Mouse (Mus musculus): ENCODE data around the gene Wasf2. TPM values are rescaled to one million over a fixed set of nuclear protein-coding genes. Genes with fewer than 3 reads are reported as not detected.
A peak's percentile ranks its signal among the peaks of the same experiment; 100 is the strongest.

The Wasf2 gene
- total RNA-seq, 2 experiments from 2014 or later: 37.3 to 109 TPM

DNA sequence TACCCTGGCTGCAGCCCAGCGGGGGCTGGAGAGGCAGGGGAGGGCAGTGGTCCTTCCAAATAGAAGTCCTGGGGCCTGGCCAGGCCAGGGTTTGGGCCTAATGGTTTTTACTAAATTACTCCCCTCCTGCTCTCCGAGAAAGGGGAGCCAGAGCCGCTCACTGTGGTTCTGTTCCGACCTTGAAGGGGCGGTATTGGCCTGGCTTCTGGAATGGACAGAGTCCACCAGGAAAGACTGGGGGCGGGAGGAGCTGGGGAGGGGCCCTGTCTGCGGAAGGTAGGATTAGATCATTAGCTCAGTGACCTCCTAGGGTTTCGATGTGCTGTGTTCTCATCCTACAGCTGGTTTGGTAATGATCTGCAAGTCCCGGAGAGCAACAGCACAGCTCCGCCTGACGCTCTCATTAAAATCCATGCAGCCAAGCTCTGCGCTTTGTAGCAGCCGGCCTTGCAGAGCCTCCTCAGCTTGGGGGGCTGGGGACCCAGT, 67.5 kb downstream of the Wasf2 start:
- ATAC-seq (replicated peaks; ENCODE audit: poor library complexity, severe bottlenecking): no peak

DNA sequence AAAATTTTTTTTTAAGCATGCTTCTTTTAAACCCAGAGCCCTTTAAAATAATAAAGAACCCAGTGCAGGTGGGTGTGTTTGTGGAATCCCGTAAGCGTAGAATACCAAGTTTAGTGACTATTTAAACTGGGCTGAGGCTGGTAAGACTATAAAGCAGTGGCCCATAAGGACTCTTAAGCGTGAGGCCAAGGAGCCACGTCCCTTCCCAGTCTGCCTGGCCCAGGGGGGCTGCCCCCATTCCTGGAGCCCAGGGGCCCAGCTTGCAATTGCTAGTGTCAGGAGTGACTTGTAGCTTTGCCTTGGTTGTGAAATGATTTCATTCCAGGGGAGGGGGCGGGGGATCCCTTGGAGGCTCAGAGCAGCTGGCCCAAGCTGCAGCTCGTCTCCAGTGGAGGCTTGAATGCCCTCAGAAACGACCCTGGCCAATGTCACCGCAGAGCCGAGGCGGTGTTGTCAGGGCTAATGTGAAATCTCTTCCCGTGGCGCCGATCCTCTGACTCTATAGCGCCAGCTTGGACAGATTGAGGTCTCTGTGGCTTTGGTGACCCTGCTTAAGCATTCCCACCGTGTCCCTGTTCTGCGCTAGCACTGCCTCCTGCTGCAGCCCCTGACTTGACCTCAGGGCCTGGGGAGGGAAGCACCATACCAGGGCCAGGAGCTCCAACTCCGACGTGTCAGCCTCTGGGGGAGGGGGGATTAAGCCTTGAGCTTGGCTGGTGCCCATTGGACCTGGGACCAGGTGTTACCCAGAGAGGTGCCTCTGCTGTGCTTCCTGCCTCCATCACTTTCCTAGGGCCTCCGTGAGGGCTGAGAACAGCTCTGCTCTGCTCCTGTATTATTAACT, 68.3 kb downstream of the Wasf2 start:
- no peak for ATAC-seq (replicated peaks; ENCODE audit: poor library complexity, severe bottlenecking)

DNA sequence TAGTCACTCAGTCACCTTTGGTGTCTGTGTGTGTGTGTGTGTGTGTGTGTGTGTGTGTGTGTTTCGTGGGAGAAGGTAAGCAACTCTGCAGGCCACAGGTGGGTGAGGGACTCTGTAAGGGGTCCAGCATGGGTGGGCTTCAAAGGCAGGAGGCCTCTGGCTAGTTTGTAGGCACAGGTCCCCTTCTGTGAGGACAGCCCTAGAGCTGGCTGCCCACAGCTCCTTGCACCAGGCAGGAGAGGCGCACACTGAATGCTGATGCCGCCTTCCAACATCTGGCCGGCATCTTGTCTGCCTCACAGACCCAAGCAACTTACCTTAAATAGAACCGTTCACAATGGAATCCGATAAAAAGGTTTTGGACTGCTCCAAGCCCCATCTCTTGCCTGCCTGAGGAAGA, 69.4 kb downstream of the Wasf2 start:
- no peak for ATAC-seq (replicated peaks; ENCODE audit: poor library complexity, severe bottlenecking)

- no peak for ATAC-seq (replicated peaks; ENCODE audit: poor library complexity, severe bottlenecking)
Measured at GRCm38 (mm10) chr4:133200343-133200742, 70.0 kb downstream of the Wasf2 start.

- 0 out of 2 replicates have a peak, but pooled peaks have one; percentile 28 for ATAC-seq (replicated peaks; ENCODE audit: poor library complexity, severe bottlenecking)
Measured at GRCm38 (mm10) chr4:133201006-133201771, 70.9 kb downstream of the Wasf2 start.

DNA sequence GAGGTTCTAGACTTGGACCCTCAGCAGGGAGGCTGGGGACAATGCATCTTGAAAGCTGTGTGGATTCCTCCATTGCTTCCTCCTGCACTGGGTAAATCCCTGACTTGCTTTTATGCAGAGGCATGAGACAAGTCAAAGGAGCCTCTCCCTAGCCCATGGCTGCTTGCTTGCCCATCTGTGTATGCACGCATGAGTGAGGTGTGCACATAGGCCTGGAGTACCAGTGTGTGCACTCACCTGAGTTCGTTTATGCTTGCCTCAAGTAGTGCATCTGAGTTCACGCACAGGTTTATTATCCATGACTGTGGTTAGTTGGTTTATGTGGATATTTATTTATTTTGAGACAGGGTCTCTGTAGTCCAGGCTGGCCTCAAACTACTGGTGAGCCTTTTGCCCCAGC, 71.9 kb downstream of the Wasf2 start:
- ATAC-seq (replicated peaks; ENCODE audit: poor library complexity, severe bottlenecking): no peak

DNA sequence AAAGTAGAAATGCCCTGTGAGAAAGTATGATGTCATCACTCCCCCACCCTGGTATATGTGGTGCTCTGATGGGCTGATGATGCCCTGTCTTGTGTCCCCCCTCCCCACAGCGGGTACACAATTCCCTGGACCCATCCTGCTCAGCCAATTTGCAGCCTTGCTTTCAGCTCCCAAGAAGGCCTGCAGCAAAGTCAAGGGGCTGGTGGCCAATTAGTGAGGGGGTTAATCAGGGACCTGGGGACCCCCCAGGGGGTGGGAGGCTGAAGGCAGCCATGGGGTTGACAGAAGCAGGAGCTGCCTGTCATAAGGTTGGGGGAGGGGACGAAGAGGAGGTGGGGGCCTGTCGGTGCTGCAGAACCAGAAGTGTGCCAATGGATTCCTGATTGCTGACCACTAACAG, 73.3 kb downstream of the Wasf2 start:
- ATAC-seq (replicated peaks; ENCODE audit: poor library complexity, severe bottlenecking): no peak

DNA sequence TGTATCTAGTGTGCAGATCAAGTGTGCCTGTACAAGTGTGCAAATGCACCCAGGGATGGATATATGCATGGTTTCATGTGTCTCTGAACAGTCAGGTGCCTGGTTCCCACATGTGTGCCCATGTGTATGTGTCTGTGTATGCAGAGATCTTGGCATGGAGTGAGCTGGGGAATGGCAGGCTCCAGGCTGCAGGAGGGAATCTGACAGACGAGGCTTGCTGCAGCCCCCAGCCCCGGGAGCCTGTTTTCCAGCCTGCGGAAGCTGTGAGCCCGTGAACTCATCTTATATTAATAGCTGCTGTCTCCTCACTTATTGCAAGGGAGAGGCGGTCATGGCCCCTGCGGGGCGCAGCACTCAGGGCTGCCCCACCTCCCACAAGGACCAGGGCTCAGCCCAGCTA, 74.1 kb downstream of the Wasf2 start:
- no peak for ATAC-seq (replicated peaks; ENCODE audit: poor library complexity, severe bottlenecking)

- ATAC-seq (replicated peaks; ENCODE audit: poor library complexity, severe bottlenecking): peak; percentile 24; the same call in 1 of the 2 replicates
Measured at GRCm38 (mm10) chr4:133209366-133209765, 79.1 kb downstream of the Wasf2 start.

- ATAC-seq (replicated peaks; ENCODE audit: poor library complexity, severe bottlenecking): no peak
Measured at GRCm38 (mm10) chr4:133210023-133210787, 79.9 kb downstream of the Wasf2 start.

- ATAC-seq (replicated peaks; ENCODE audit: poor library complexity, severe bottlenecking): no peak
Measured at GRCm38 (mm10) chr4:133210788-133211390, 80.6 kb downstream of the Wasf2 start.

DNA sequence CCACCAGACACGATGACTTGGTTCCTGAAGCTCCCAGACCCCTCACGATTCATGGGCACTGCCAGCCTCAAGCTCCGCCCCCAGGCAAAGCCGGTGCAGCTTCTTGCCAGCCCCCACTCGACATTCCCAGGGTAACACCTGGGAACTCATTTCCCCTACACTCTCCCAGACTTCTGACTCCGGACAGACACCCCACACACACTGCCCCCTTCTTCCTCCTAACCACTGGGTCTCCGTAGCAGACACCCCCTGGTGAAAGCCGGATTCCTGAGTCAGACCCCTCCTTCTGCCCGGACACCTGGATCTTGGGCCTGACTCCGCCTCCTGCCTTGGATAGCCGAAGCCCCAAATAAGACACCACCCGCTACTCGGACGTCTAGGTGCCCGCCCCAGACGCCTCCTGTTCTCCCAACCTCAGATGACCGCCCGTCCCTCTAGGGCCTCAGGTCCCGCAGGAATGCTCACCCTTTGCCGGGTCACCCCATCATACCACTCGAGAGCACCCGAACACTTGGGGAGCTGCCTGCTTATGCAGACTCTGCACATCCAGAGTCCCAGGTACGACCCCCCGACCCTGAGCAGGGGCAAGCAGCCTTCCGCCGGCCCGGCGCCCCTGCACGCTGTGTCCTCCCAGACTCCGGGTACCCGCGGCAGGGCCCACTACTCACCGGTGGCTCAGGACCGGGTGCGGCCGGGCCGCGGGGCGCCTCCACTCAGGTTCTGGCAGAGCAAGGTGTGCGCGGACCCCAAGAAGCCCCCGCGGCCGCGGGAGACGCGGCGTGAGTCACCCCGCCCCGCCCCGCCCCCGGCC, 81.7 kb downstream of the Wasf2 start, which contains the start of the genes Cd164l2 and Gpr3:
Cd164l2 (plus strand) TSS at position 381 of the 811 bp plus-strand sequence.
Gpr3 (minus strand) TSS at position 786 of the 811 bp plus-strand sequence.
- peak; percentile 10; the same call in 1 of the 2 replicates for ATAC-seq (replicated peaks; ENCODE audit: poor library complexity, severe bottlenecking)

DNA sequence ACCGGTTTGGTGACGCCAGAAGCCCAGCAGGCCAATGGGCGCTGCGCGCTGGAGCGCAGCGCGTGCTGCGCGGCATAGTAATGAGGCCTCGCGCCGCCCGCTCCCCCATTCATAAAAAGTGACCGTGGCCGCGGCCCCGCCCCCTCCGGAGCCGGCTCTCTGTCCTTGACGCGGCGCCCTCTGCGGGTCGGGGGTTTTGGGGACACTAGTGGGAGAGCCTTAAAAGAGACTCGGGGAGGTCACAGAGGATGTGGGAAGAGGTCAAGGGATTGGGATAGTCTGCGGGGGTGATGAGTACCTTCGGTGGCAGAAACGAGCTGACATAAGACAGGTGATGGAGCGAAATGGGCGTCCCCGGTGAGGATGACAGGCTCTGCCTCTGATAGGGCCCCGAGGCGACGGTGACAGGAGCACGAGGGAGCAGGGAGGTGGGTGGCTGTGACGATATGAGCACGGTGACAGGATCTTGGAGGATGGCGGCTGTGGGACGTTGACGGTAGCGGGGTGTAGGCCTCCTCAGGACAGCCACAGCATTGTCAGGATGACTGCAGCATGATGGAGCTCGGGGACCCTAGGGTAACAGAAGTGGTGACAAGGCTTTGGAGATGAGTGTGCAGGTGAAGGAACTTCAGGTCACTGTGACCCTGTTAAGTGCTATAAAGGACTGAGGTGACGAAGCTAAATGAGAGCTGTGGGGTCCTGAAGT, 82.4 kb downstream of the Wasf2 start:
- ATAC-seq (replicated peaks; ENCODE audit: poor library complexity, severe bottlenecking): peak; percentile 81

- no peak for ATAC-seq (replicated peaks; ENCODE audit: poor library complexity, severe bottlenecking)
Measured at GRCm38 (mm10) chr4:133213268-133213590, 82.9 kb downstream of the Wasf2 start.

GRCm38 (mm10) chr4:133213661-133214060, 83.4 kb downstream of the Wasf2 start:
- no peak for ATAC-seq (replicated peaks; ENCODE audit: poor library complexity, severe bottlenecking)

DNA sequence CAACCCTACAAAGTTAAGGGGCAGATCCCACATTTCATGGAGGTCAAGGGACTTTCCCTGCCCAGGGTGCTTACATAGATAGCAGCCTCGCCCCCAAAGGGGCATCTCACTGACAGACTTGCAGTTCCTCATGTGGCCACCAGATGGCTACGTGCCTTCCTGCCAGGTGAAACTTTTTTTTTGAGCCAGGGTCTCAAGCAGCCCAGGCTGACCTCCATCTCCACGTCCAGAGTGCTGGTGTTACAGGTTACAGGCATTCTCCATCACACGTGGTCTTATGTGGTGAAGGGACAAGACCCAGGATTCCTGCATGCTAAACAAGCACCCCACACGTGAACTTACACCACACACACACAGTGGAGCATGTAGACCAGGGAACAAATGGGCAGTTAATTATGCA, 87.3 kb downstream of the Wasf2 start:
- peak; percentile 50 for ATAC-seq (replicated peaks; ENCODE audit: poor library complexity, severe bottlenecking)

DNA sequence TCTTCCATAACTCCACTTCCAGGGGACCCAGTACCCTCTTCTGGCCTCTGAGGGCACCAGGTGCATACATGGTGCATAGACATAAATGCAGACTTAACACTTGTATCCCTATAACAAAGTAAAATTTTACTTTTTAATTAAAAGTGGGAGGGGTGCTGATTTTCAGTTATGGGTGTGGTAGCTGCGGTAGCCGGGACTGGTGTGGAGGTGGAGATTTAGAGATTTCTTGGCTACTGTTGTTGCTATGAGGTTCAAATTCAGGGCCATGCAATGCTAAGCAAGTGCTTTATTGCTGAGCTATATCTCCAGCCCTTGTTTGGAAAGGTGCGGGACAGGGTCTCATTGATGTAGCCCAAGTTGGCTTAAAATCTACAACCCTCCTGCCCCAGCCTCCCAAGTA, 88.4 kb downstream of the Wasf2 start:
- ATAC-seq (replicated peaks; ENCODE audit: poor library complexity, severe bottlenecking): no peak

- ATAC-seq (replicated peaks; ENCODE audit: poor library complexity, severe bottlenecking): peak; percentile 49
Measured at GRCm38 (mm10) chr4:133220656-133221055, 90.4 kb downstream of the Wasf2 start.

DNA sequence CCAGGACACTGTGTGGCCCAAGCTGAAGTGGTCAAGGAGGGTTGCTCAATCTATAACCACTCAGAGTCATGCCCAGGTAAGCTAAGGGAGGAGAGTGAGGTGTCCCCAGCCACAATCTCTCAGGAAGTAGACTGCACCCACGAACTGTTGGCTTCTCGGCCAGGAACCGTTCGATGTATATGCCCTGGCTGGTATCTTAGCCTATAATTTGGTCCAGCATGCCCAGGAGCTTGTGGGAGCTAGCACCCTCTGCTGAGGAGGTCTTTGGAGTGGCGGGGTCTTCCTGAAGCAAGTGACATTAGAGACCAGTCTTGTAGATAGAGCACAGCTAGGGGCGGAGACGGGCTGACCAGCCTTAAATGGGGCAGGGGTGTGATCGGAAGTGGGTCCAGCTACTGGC, 91.4 kb downstream of the Wasf2 start:
- ATAC-seq (replicated peaks; ENCODE audit: poor library complexity, severe bottlenecking): no peak
